Mouse (Mus musculus): Measurements from ENCODE around the gene Ccnt1.

DNA sequence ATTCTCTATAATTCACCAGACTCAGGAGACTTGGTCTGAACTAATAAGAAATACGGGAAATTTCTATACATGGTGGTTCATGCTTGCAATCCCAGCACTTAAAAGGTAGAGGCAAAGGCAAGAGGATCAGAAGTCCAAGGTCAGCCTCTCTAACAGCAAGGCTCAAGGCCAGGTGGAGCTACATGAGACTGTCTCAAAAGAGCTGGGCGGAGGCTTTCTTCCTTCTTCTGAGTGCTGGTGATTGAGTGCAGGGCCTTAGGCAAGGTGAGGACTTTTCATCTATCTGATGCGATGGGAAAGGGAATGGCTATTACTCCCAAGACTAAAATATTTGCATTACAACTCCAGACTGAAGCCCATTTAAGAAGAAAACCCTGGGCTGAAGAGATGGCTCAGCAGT, 25.6 kb downstream of the Ccnt1 start:
- TF ChIP-seq SIN3A (IDR thresholded peaks at IDR 0.05; ENCODE audit: low read length), result no peak
- TF ChIP-seq EP300 (IDR thresholded peaks at IDR 0.05; ENCODE audit: low read depth in 1 of 2, low read length in 2 of 2), result no peak
